Mouse (Mus musculus): Measurements from ENCODE around the gene Etv6. TPM values are rescaled to one million over a fixed set of nuclear protein-coding genes. Genes with fewer than 3 reads are reported as not detected.

Gene Etv6
- polyA plus RNA-seq, 1 experiment = 16.2 TPM

GRCm38 (mm10) chr6:134243546-134243945 lies 208.0 kb downstream of the Etv6 start:
- H3K27me3 ChIP-seq (ENCODE audit: control insufficient read depth, insufficient read depth, low read length) = no peaks in the 10 kb centered on the region
- peak overlapping the region; percentile 34 for H3K4me3 ChIP-seq (ENCODE audit: low read depth, low read length)
- TF ChIP-seq POLR2A (IDR thresholded peaks at IDR 0.05; ENCODE audit: low read depth, low read length) = no peak
- no peak for TF ChIP-seq CTCF (IDR thresholded peaks at IDR 0.05; ENCODE audit: extremely low read depth, insufficient read length, insufficient replicate concordance, low read depth, low read length)
- peak overlapping the region; percentile 44 for H3K27ac ChIP-seq (ENCODE audit: insufficient read depth, low read depth, low read length)
- peaks cover 6% of the 10 kb centered on the region for H3K36me3 ChIP-seq (ENCODE audit: control insufficient read depth, insufficient read depth, low read length)
- H3K4me1 ChIP-seq (ENCODE audit: control insufficient read depth, insufficient read depth, insufficient read length, low read length) = peaks cover 9% of the 10 kb centered on the region; the same call in 1 of the 2 replicates
- 25% methylated on average over 4 of the region's 4 CpGs for WGBS

GRCm38 (mm10) chr6:134244071-134244470 lies 208.6 kb downstream of the Etv6 start:
- TF ChIP-seq POLR2A (IDR thresholded peaks at IDR 0.05; ENCODE audit: low read depth, low read length) (no peak), CTCF (IDR thresholded peaks at IDR 0.05; ENCODE audit: extremely low read depth, insufficient read length, insufficient replicate concordance, low read depth, low read length) (no peak)
- H3K27ac ChIP-seq (ENCODE audit: insufficient read depth, low read depth, low read length) = peak overlapping the region; percentile 44

DNA sequence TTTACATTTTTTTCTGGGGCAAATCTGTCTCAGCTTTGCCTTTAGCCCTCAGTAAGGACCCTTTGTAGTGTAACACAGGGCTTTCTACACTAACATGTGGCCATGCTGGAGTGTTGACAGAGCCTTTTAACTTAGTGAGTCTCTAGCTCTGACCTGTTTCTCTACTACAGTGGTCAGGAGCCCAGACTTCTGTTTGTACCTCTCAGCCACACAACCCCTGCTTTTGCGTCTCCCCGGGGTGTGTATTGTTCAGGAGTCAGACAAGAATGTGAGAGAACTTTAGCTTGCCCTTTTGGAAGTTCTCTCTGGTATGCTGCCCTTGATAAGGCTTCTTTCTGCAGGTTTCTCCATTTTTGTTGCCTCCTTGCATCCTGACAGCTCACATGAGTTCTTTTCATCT lies 210.6 kb downstream of the Etv6 start:
- peaks cover 20% of the 10 kb centered on the region for H3K36me3 ChIP-seq (ENCODE audit: control insufficient read depth, insufficient read depth, low read length)
- no peak overlapping the region for H3K4me3 ChIP-seq (ENCODE audit: low read depth, low read length)
- no peak overlapping the region for H3K27ac ChIP-seq (ENCODE audit: insufficient read depth, low read depth, low read length)
- H3K4me1 ChIP-seq (ENCODE audit: control insufficient read depth, insufficient read depth, insufficient read length, low read length) = peaks cover 9% of the 10 kb centered on the region; the same call in 1 of the 2 replicates
- 90% methylated on average over 2 of the region's 2 CpGs for WGBS
- H3K27me3 ChIP-seq (ENCODE audit: control insufficient read depth, insufficient read depth, low read length) = no peaks in the 10 kb centered on the region
- TF ChIP-seq CTCF (IDR thresholded peaks at IDR 0.05; ENCODE audit: extremely low read depth, insufficient read length, insufficient replicate concordance, low read depth, low read length) (no peak), POLR2A (IDR thresholded peaks at IDR 0.05; ENCODE audit: low read depth, low read length) (no peak)

More at GRCm38 (mm10) chr6:134244071-134244470, 208.6 kb downstream of the Etv6 start:
- 76% methylated on average over 4 of the region's 4 CpGs for WGBS
- H3K36me3 ChIP-seq (ENCODE audit: control insufficient read depth, insufficient read depth, low read length) = peaks cover 11% of the 10 kb centered on the region
- H3K27me3 ChIP-seq (ENCODE audit: control insufficient read depth, insufficient read depth, low read length) = no peaks in the 10 kb centered on the region
- peaks cover 9% of the 10 kb centered on the region; the same call in 1 of the 2 replicates for H3K4me1 ChIP-seq (ENCODE audit: control insufficient read depth, insufficient read depth, insufficient read length, low read length)
- H3K4me3 ChIP-seq (ENCODE audit: low read depth, low read length) = no peak overlapping the region

DNA sequence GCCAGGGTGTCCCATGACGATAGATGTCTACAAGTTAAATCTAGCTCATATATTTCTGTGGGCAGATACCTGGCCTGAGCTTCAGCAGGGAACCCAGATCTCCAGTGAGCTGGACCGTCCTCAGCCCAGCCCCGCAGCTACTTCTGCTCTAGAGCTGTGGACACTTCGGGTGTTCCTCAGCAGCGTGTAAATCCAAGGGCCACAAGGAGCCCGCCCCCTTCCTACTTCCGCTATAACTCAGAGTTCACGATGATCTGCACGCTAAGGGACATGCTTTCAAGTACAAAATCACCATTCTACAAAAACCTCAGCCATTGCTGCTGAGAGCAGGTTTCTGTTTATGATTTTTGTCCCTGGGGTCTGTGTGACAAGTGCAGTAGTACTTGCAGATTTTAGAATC lies 211.8 kb downstream of the Etv6 start:
- TF ChIP-seq POLR2A (IDR thresholded peaks at IDR 0.05; ENCODE audit: low read depth, low read length) (no peak), CTCF (IDR thresholded peaks at IDR 0.05; ENCODE audit: extremely low read depth, insufficient read length, insufficient replicate concordance, low read depth, low read length) (no peak)
- peaks cover 9% of the 10 kb centered on the region; the same call in 1 of the 2 replicates for H3K4me1 ChIP-seq (ENCODE audit: control insufficient read depth, insufficient read depth, insufficient read length, low read length)
- H3K27me3 ChIP-seq (ENCODE audit: control insufficient read depth, insufficient read depth, low read length) = no peaks in the 10 kb centered on the region
- H3K27ac ChIP-seq (ENCODE audit: insufficient read depth, low read depth, low read length) = no peak overlapping the region; the same call in 1 of the 2 replicates
- H3K36me3 ChIP-seq (ENCODE audit: control insufficient read depth, insufficient read depth, low read length) = peaks cover 22% of the 10 kb centered on the region
- H3K4me3 ChIP-seq (ENCODE audit: low read depth, low read length) = no peak overlapping the region
- WGBS = 84% methylated on average over 9 of the region's 9 CpGs

- WGBS = 94% methylated on average over 19 of the region's 19 CpGs
- H3K27ac ChIP-seq (ENCODE audit: insufficient read depth, low read depth, low read length) = no peak overlapping the region
- H3K4me1 ChIP-seq (ENCODE audit: control insufficient read depth, insufficient read depth, insufficient read length, low read length) = no peaks in the 10 kb centered on the region; the same call in 1 of the 2 replicates
- TF ChIP-seq CTCF (IDR thresholded peaks at IDR 0.05; ENCODE audit: extremely low read depth, insufficient read length, insufficient replicate concordance, low read depth, low read length) (no peak), POLR2A (IDR thresholded peaks at IDR 0.05; ENCODE audit: low read depth, low read length) (no peak)
- no peaks in the 10 kb centered on the region for H3K27me3 ChIP-seq (ENCODE audit: control insufficient read depth, insufficient read depth, low read length)
- peaks cover 28% of the 10 kb centered on the region for H3K36me3 ChIP-seq (ENCODE audit: control insufficient read depth, insufficient read depth, low read length)
- H3K4me3 ChIP-seq (ENCODE audit: low read depth, low read length) = no peak overlapping the region
Observed at GRCm38 (mm10) chr6:134248720-134249119, 213.2 kb downstream of the Etv6 start.

DNA sequence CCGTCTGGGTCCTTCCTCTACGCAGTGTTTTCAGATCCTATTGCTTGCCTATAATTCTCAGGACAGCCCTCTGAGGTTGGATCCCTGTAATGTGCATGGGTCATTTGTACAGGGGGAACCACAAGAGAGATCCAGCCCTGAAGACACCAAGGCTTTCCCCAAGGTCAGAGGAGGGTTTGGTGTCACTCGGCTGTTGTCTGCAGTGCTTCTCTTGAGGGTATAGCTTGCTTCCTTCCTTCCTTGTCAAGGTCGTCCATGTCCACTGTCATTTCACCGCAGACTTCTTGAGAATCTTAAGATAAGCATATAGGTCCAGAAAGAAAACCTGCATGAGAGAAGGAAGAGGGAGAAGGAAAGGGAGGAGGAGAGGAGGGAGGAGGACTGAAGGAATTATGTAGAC lies 215.3 kb downstream of the Etv6 start:
- TF ChIP-seq CTCF (IDR thresholded peaks at IDR 0.05; ENCODE audit: extremely low read depth, insufficient read length, insufficient replicate concordance, low read depth, low read length) = no peak
- no peak for TF ChIP-seq POLR2A (IDR thresholded peaks at IDR 0.05; ENCODE audit: low read depth, low read length)
- Histone ChIP-seq H3K4me3 (ENCODE audit: low read depth, low read length) (no peak overlapping the region), H3K4me1 (ENCODE audit: control insufficient read depth, insufficient read depth, insufficient read length, low read length) (no peaks in the 10 kb centered on the region), H3K27me3 (ENCODE audit: control insufficient read depth, insufficient read depth, low read length) (no peaks in the 10 kb centered on the region), H3K27ac (ENCODE audit: insufficient read depth, low read depth, low read length) (no peak overlapping the region), H3K36me3 (ENCODE audit: control insufficient read depth, insufficient read depth, low read length) (peaks cover 29% of the 10 kb centered on the region)
- WGBS = 78% methylated on average over 5 of the region's 5 CpGs

GRCm38 (mm10) chr6:134251364-134251763 lies 215.9 kb downstream of the Etv6 start:
- H3K36me3 ChIP-seq (ENCODE audit: control insufficient read depth, insufficient read depth, low read length) = peaks cover 29% of the 10 kb centered on the region
- no peak overlapping the region for H3K27ac ChIP-seq (ENCODE audit: insufficient read depth, low read depth, low read length)
- H3K4me1 ChIP-seq (ENCODE audit: control insufficient read depth, insufficient read depth, insufficient read length, low read length) = peaks cover 2% of the 10 kb centered on the region; the same call in 1 of the 2 replicates
- TF ChIP-seq POLR2A (IDR thresholded peaks at IDR 0.05; ENCODE audit: low read depth, low read length) (no peak), CTCF (IDR thresholded peaks at IDR 0.05; ENCODE audit: extremely low read depth, insufficient read length, insufficient replicate concordance, low read depth, low read length) (no peak)
- H3K27me3 ChIP-seq (ENCODE audit: control insufficient read depth, insufficient read depth, low read length) = no peaks in the 10 kb centered on the region
- 84% methylated on average over 8 of the region's 8 CpGs for WGBS
- no peak overlapping the region for H3K4me3 ChIP-seq (ENCODE audit: low read depth, low read length)
